Mouse (Mus musculus): ENCODE data around the gene Actl11.

The Actl11 gene

GRCm38 (mm10) chr9:107962916-107963315 is 34.6 kb downstream of the Actl11 start:
- no peak for DNase-seq

- DNase-seq, result peak; percentile 78
Observed at GRCm38 (mm10) chr9:107963700-107964099, 35.4 kb downstream of the Actl11 start.

GRCm38 (mm10) chr9:107964681-107965080 is 36.4 kb downstream of the Actl11 start:
- no peak for DNase-seq

- no peak for DNase-seq
Observed at GRCm38 (mm10) chr9:107966676-107967075, 38.4 kb downstream of the Actl11 start.

GRCm38 (mm10) chr9:107967437-107967836 is 39.2 kb downstream of the Actl11 start:
- no peak for DNase-seq

DNA sequence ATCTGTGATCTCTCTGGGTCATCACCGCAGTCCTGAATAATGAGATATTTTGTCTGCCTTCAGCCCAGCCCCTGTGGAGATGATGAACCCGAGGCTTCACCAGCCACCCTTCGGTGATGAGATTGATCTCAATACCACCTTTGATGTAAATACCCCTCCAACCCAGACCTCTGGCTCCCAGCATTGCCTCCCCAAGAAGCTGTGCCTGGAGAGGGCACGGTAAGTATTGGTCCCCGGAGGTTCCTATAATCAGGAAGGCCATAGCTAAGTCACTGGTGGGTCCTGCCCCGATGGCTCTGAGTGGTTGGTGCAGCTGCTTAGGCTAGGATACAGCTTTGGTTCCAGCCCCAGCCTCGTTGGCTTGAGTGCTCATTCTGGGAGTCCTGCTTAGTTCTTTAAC is 40.3 kb downstream of the Actl11 start:
- DNase-seq, result no peak

- DNase-seq, result no peak
Observed at GRCm38 (mm10) chr9:107970311-107970710, 42.0 kb downstream of the Actl11 start.

DNA sequence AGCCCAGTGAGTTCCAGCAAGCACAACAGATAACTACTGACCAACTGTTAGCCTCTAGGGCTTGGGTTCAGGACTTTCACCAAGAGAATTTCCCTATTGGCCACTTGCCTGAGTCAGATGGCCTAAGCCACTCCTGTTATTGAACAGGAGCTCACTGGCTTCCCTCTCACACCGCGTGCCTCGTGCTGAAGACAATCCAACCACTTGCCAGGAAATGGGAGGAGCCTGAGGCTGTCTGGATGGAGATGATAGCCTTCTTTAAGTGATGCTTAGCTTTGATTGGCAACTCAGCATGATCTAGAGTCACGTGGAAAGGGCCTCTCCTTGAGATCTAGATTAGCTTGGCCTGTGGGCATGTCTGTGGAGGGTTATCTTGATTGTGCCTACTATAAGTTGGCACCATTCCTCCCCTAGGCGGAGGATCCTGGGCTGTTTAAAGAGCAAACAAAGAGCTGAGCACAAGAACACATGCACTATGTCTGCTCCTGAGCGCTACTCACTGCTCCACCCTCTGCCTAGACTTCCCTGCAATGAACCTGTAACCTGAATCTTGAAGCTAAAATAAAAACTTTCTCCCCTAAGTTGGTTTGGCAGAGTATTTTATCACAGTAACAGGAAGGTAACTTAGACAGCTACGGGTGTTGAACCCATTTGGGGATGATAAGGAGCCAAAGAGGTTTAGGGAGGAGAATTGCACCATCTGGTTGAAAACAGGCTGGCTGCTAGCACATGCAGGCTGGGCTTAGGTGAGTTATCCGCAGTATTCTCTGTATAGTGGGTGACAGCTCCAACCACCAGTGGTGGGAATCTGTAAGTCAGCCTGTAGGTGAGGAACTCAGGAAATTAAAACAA is 43.6 kb downstream of the Actl11 start:
- peak; percentile 16 for DNase-seq

DNA sequence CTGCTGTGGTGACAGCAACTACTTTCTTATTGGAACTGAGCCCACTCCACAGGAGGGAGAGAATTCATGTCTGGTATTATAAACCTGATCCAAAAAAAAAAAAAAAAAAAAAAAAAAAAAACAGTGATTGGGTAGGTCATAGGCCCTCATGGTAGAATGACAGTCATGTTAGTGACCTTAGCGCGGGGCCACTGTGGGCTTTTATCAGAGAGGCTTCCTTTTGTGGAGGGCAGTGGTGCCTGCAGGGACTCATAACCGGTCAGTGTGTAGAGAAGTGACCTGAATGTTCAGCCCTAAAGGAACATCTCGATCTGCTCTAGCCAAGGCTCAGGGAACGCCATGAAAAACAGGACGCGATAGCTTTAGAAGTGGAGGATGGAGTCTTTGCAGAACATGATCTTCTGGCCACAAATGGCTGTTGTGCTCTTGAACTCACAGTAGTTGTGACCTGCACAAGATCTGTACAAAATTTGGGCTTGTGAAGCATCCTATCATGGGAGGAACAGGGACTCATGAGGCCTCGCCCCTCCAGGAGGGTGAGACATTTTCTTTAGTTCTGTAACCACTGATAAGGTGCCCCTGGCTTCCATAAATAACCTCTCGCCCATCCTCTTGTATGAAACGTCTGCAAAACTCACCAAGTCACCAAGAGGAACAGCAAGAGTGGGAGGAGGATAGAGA is 46.4 kb downstream of the Actl11 start:
- DNase-seq, result no peak

- peak; percentile 28 for DNase-seq
Observed at GRCm38 (mm10) chr9:107975399-107976386, 47.4 kb downstream of the Actl11 start, which contains the start of gene Uba7. TSS of gene Uba7 (plus strand) at chr9:107975505.

DNA sequence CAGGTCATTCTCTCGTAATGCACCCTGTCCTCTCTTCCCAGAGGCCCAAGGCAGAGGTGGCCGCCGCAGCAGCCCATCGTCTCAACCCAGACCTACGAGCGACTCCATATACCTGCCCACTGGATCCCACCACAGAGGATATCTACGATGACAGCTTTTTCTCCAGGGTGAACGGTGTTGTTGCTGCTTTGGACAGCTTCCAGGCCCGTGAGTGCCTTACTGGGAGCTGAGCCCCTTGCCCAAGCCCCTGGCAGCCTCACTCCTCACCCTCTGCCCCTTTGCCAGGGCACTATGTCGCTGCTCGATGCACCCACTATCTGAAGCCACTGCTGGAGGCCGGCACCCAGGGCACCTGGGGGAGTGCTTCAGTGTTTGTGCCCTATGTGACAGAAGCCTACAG is 50.5 kb downstream of the Actl11 start:
- DNase-seq, result no peak

Data from kidney, adult 18-20 months (tissue).